Mouse (Mus musculus) fat pad, adult 2 months (tissue): ENCODE measurements around the gene Vmn1r167.
"Not testable (repeated sequence)": the region's sequence is repeated elsewhere in the genome, so short reads cannot be mapped to it uniquely, and the experiment has no call there.

Source experiments
- DNase-seq: peaks from one replicate; pipeline ENCODE4 v3.0.0-alpha.2; 2011; ENCODE audit warnings: low read depth, low spot score; ENCODE audit errors: extremely low read depth

Vmn1r167 gene

GRCm38 (mm10) chr7:23507106-23507505, at the start of gene Vmn1r167:
Gene Vmn1r167 (minus strand): TSS chr7:23507206.
- DNase-seq: not testable (repeated sequence)

- not testable (repeated sequence) for DNase-seq
Observed at GRCm38 (mm10) chr7:23539432-23539831, 32.4 kb upstream of the Vmn1r167 start, which contains the start of gene Vmn1r168. Gene Vmn1r168 (plus strand): TSS chr7:23539732.

DNA sequence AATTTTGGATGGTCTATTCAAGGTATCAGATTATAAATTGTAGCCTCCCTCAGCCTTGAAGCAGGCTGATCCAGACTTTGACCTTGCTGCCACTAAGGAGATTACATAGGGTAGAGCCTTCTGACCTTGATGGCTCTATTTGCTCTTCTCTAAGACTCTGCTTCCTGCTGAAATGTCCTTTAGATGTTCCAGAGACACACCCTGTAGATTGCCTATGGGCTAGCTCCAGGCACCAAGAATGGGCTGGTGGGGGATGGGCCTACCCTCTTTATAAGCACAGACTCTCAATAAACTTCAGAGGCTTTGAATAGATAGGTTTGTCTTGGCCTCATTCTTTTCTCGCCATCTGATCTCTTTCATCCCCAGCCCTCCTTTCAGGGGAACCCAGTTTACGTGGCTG, 34.1 kb downstream of the Vmn1r167 start:
- not testable (repeated sequence) for DNase-seq

DNA sequence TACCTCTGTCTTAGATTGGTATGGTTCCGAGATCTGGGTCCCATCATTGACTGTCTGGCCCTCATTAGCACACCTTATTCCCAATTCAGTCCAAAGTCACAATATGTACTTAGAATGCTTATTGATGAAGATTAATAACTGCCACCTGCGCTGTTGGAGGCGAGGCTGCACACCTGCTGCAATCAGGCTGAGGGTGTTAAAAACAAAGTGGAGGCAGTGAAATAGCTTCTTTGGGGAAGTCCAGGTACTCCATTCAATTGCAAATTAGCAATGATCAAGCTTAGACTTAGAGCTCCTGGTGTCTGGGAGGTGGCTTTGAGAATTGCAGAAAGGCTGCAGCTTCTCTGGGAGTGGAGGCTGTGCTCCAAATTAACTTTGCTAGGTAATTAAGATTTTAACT, 36.2 kb downstream of the Vmn1r167 start:
- not testable (repeated sequence) for DNase-seq

GRCm38 (mm10) chr7:23470201-23470600, 36.8 kb downstream of the Vmn1r167 start:
- DNase-seq: not testable (repeated sequence)
